Mouse (Mus musculus) hindbrain, embryonic 11.5 days (tissue): Measurements from ENCODE around the gene Dhrs1. TPM values are rescaled to one million over a fixed set of nuclear protein-coding genes. Genes with fewer than 3 reads are reported as not detected.
A peak's percentile ranks its signal among the peaks of the same experiment; 100 is the strongest.
"Not testable (repeated sequence)": the region's sequence is repeated elsewhere in the genome, so short reads cannot be mapped to it uniquely, and the experiment has no call there.

Experiments used
- ATAC-seq: fragments of 200-750 bp; cut with Nextera tagmentation; 2 replicates; pipeline ENCODE4 v1.8.0; 2017; ENCODE audit warnings: mild to moderate bottlenecking, moderate TSS enrichment, moderate library complexity; ENCODE audit not compliant: low FRiP score
- DNase-seq: peaks from one replicate; pipeline ENCODE4 v3.0.0-alpha.2; 2015; ENCODE audit warnings: low spot score
- H3K27ac ChIP-seq: fragments of 300-500 bp; sonication (generic); 2 replicates; pipeline ENCODE4 v1.5.1; 2014; ENCODE audit warnings: mild to moderate bottlenecking, low read depth, low read length
- H3K27me3 ChIP-seq: fragments of 300-500 bp; sonication (generic); 2 replicates; pipeline ENCODE4 v1.6.1; 2014; ENCODE audit warnings: mild to moderate bottlenecking, low read length, moderate library complexity, mixed read lengths; ENCODE audit not compliant: control insufficient read depth, insufficient read depth
- H3K36me3 ChIP-seq: fragments of 300-500 bp; sonication (generic); 2 replicates; pipeline ENCODE4 v1.6.1; 2014; ENCODE audit warnings: mild to moderate bottlenecking, low read length, moderate library complexity, mixed read lengths; ENCODE audit not compliant: control insufficient read depth, insufficient read depth
- H3K4me1 ChIP-seq: fragments of 300-500 bp; sonication (generic); replicated peaks from 2 replicates; pipeline ENCODE4 v1.6.1; 2014; ENCODE audit warnings: low read length, mixed read lengths; ENCODE audit not compliant: control insufficient read depth, insufficient read depth
- H3K4me2 ChIP-seq: fragments of 300-500 bp; sonication (generic); replicated peaks from 2 replicates; pipeline ENCODE4 v1.6.1; 2014; ENCODE audit warnings: mild to moderate bottlenecking, low read depth, low read length
- H3K4me3 ChIP-seq: fragments of 300-500 bp; sonication (generic); 2 replicates; pipeline ENCODE4 v1.5.1; 2014; ENCODE audit warnings: low read depth, low read length
- H3K9ac ChIP-seq: fragments of 300-500 bp; sonication (generic); 2 replicates; pipeline ENCODE4 v1.6.1; 2014; ENCODE audit warnings: low read depth, low read length
- H3K9me3 ChIP-seq: fragments of 300-500 bp; sonication (generic); 2 replicates; pipeline ENCODE4 v1.6.1; 2016; ENCODE audit warnings: low read length; ENCODE audit not compliant: control insufficient read depth
- WGBS: fragments of 180-500 bp; shearing (Covaris S2); extraction: QIAGEN DNeasy Blood & Tissue Kit; methylation state at CpG from one replicate; pipeline ENCODE4 v1.1.7; 2014; 5-methylcytosine and 5-hydroxymethylcytosine counted together
- polyA plus RNA-seq: library from polyadenylated mRNA; unstranded; fragments of >200 nt; fragmentation: Nextera tagmentation; extraction: Ambion mirVana; gene quantifications from 2 replicates; pipeline ENCODE4 v1.2.1, GENCODE M21; 2014

The Dhrs1 gene
- polyA plus RNA-seq, 1 experiment from 2014 or later, result 68.6 TPM

DNA sequence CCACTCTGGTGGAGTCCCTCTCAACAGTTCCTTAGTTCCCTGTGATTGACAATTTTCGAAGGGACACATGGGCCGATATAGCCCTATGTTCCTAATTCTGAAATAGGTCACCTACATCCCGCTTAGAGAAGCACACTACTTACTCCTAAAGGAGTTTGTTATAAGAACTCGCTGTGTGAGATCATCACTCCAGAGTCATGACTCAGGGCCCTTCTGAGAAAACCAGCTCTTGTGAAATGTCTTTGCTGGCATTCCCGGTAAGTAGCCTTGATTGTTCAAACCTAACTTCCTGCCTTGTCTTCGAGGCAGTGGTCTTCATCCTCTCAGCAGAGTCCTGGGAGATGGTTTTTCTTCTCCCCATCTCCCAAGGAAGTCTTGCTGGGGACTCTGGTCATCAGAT is 23.1 kb upstream of the Dhrs1 start:
- H3K9me3 ChIP-seq, result no peaks in the 10 kb centered on the region

DNA sequence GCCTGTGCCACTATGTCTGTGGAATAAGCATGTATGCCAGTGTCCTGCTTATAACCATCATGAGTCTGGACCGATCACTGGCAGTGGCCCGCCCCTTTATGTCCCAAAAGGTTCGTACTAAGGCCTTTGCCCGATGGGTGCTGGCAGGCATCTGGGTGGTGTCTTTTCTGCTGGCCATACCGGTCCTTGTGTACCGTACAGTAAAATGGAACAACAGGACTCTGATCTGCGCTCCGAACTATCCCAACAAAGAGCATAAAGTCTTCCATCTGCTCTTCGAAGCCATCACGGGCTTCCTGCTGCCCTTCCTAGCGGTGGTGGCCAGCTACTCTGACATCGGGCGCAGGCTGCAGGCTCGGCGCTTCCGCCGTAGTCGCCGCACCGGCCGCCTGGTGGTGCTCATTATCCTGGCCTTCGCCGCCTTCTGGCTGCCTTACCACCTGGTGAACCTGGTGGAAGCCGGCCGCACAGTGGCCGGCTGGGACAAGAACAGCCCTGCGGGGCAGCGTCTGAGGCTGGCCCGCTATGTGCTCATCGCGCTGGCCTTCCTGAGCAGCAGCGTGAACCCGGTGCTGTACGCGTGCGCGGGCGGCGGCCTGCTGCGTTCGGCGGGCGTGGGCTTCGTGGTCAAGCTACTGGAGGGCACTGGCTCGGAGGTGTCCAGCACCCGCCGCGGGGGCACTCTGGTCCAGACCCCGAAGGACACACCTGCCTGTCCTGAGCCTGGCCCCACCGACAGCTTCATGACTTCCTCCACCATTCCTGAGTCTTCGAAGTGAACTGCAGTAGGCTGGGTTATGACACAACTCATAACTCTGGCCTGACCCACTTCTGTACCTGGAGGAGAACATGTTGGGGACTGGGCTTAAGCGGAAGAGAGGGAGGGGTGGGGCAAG is 22.3 kb upstream of the Dhrs1 start:
- Histone ChIP-seq H3K4me1 (0 out of 2 replicates have a peak, but pooled peaks cover 2% of the 10 kb centered on the region), H3K27ac (no peak overlapping the region), H3K9ac (peak overlapping the region; percentile 42; the same call in 1 of the 2 replicates), H3K4me2 (peak overlapping the region; percentile 65), H3K36me3 (no peaks in the 10 kb centered on the region), H3K27me3 (peaks cover 45% of the 10 kb centered on the region), H3K9me3 (no peaks in the 10 kb centered on the region), H3K4me3 (peak overlapping the region; percentile 29)
- DNase-seq, result peak; percentile 74
- 11% methylated on average over 49 of the region's 52 CpGs for WGBS
- peak; percentile 76 for ATAC-seq

More for the DNA sequence above, 23.1 kb upstream of the Dhrs1 start:
- DNase-seq, result no peak
- H3K9ac ChIP-seq, result no peak overlapping the region
- no peak overlapping the region for H3K4me2 ChIP-seq
- WGBS, result 91% methylated on average over 6 of the region's 6 CpGs
- 0 out of 2 replicates have a peak, but pooled peaks cover 2% of the 10 kb centered on the region for H3K4me1 ChIP-seq
- H3K27ac ChIP-seq, result no peak overlapping the region
- ATAC-seq, result no peak
- no peaks in the 10 kb centered on the region for H3K36me3 ChIP-seq
- H3K27me3 ChIP-seq, result peaks cover 37% of the 10 kb centered on the region
- H3K4me3 ChIP-seq, result no peak overlapping the region

- Histone ChIP-seq H3K9me3 (no peaks in the 10 kb centered on the region), H3K4me3 (no peak within 1 kb of the TSS), H3K4me2 (no peak within 1 kb of the TSS), H3K4me1 (0 out of 2 replicates have a peak, but pooled peaks cover 7% of the 10 kb centered on the region), H3K27me3 (peaks cover 64% of the 10 kb centered on the region), H3K36me3 (no peaks in the 10 kb centered on the region), H3K9ac (no peak within 1 kb of the TSS), H3K27ac (no peak within 1 kb of the TSS)
- DNase-seq (no peak), ATAC-seq (no peak)
- 79% methylated on average over 4 of the region's 4 CpGs for WGBS
Measured at GRCm38 (mm10) chr14:55765696-55766095, 20.2 kb upstream of the Dhrs1 start, which contains the start of gene Ltb4r1. Ltb4r1 (plus strand) TSS chr14:55765962.

- Histone ChIP-seq H3K4me1 (0 out of 2 replicates have a peak, but pooled peaks cover 7% of the 10 kb centered on the region), H3K4me3 (no peak overlapping the region), H3K9me3 (no peaks in the 10 kb centered on the region), H3K36me3 (no peaks in the 10 kb centered on the region), H3K27me3 (peaks cover 56% of the 10 kb centered on the region), H3K27ac (no peak overlapping the region), H3K4me2 (no peak overlapping the region), H3K9ac (no peak overlapping the region)
- WGBS, result 71% methylated on average over 7 of the region's 7 CpGs
- ATAC-seq (no peak), DNase-seq (no peak)
Measured at GRCm38 (mm10) chr14:55763166-55763565, 17.7 kb upstream of the Dhrs1 start.

GRCm38 (mm10) chr14:55762001-55762821 is 16.7 kb upstream of the Dhrs1 start:
- Histone ChIP-seq H3K4me3 (peak overlapping the region; percentile 46), H3K36me3 (no peaks in the 10 kb centered on the region), H3K4me2 (peak overlapping the region; percentile 94), H3K9ac (peak overlapping the region; percentile 70), H3K9me3 (no peaks in the 10 kb centered on the region), H3K4me1 (0 out of 2 replicates have a peak, but pooled peaks cover 5% of the 10 kb centered on the region), H3K27me3 (peaks cover 48% of the 10 kb centered on the region), H3K27ac (peak overlapping the region; percentile 9; the same call in 1 of the 2 replicates)
- ATAC-seq (peak; percentile 73), DNase-seq (peak; percentile 77)
- under 1% methylated on average over 74 of the region's 77 CpGs for WGBS

- H3K27ac ChIP-seq, result peak within 1 kb of the TSS; percentile 9; the same call in 1 of the 2 replicates
- no peak for ATAC-seq
- H3K9me3 ChIP-seq, result no peaks in the 10 kb centered on the region
- no peak for DNase-seq
- H3K36me3 ChIP-seq, result no peaks in the 10 kb centered on the region
- H3K4me3 ChIP-seq, result peak within 1 kb of the TSS; percentile 46
- 71% methylated on average over 6 of the region's 6 CpGs for WGBS
- H3K27me3 ChIP-seq, result peaks cover 41% of the 10 kb centered on the region
- H3K9ac ChIP-seq, result peak within 1 kb of the TSS; percentile 70
- peak within 1 kb of the TSS; percentile 94 for H3K4me2 ChIP-seq
- H3K4me1 ChIP-seq, result 0 out of 2 replicates have a peak, but pooled peaks cover 5% of the 10 kb centered on the region
Measured at GRCm38 (mm10) chr14:55761163-55761562, 15.7 kb upstream of the Dhrs1 start, which contains the start of gene Ltb4r2. Ltb4r2 (plus strand) TSS chr14:55761428.

- H3K4me2 ChIP-seq, ATAC-seq, H3K27ac ChIP-seq, H3K36me3 ChIP-seq, H3K9me3 ChIP-seq, H3K9ac ChIP-seq, H3K4me3 ChIP-seq, H3K4me1 ChIP-seq: not testable (repeated sequence)
- peaks cover 36% of the 10 kb centered on the region for H3K27me3 ChIP-seq
- DNase-seq, result peak; percentile 88
- 0% methylated on average over 6 of the region's 6 CpGs for WGBS
Measured at GRCm38 (mm10) chr14:55760156-55760555, 14.7 kb upstream of the Dhrs1 start.

DNA sequence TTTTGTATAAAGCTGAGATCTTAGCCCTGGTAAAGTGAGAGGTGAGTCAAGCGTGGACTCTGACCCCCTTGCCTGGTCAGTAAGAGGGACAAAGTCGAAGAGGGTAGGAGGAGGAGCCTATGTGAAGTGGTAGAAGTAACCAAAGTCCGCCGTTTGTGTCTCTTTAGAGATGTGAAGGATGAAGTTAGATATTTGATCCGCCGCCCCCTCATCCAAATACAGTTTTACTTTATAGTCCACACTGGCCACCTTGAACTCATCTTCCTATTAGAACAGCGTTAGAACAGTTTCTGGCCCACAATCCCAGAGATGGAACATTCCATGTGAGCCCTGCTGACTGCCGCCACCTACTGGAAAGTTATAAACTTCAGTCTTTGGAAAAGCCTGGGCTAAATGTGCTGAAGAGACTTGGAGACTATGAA is 12.9 kb upstream of the Dhrs1 start, which contains the start of gene Cideb:
TSS of gene Cideb (minus strand) at position 96 of the 422 bp plus-strand sequence.
- no peak for ATAC-seq
- Histone ChIP-seq H3K27me3 (peaks cover 25% of the 10 kb centered on the region), H3K27ac (no peak within 1 kb of the TSS)

More for the DNA sequence above, 12.9 kb upstream of the Dhrs1 start, which contains the start of gene Cideb:
- no peaks in the 10 kb centered on the region for H3K9me3 ChIP-seq
- DNase-seq, result peak; percentile 74
- 13% methylated on average over 8 of the region's 8 CpGs for WGBS
- no peak within 1 kb of the TSS for H3K4me3 ChIP-seq
- no peak within 1 kb of the TSS for H3K4me2 ChIP-seq
- 0 out of 2 replicates have a peak, but pooled peaks cover 9% of the 10 kb centered on the region for H3K36me3 ChIP-seq
- H3K4me1 ChIP-seq, result 0 out of 2 replicates have a peak, but pooled peaks cover 5% of the 10 kb centered on the region
- no peak within 1 kb of the TSS for H3K9ac ChIP-seq
